Mouse (Mus musculus) cortical plate, adult 2 months (tissue): ENCODE measurements around the gene Cyp24a1.

Source experiments
- CTCF ChIP-seq: fragments of 200-500 bp; IDR thresholded peaks from 2 replicates; pipeline ENCODE4 v1.5.1; 2011; ENCODE audit warnings: mild to moderate bottlenecking, control low read depth, low read length; ENCODE audit not compliant: insufficient read depth; ENCODE audit errors: extremely low read depth
- POLR2A ChIP-seq: fragments of 200-500 bp; IDR thresholded peaks from 2 replicates; pipeline ENCODE4 v1.6.1; 2011; ENCODE audit warnings: mild to moderate bottlenecking, low read length, control low read depth; ENCODE audit not compliant: insufficient read depth; ENCODE audit errors: extremely low read depth

- TF ChIP-seq POLR2A (no peak), CTCF (no peak)
These were observed 42.3 kb upstream of the Cyp24a1 start for GRCm38 (mm10) chr2:170539211-170539610.
